Mouse (Mus musculus) kidney, embryonic 14.5 days (tissue): ENCODE measurements around the gene Cxcr3. TPM values are rescaled to one million over a fixed set of nuclear protein-coding genes. Genes with fewer than 3 reads are reported as not detected.

Source experiments
- ATAC-seq: fragments of 200-750 bp; cut with Nextera tagmentation; 2 replicates; pipeline ENCODE4 v1.8.0; 2017; ENCODE audit warnings: moderate number of reproducible peaks, mild to moderate bottlenecking, moderate TSS enrichment, moderate library complexity; ENCODE audit not compliant: low FRiP score, low TSS enrichment
- H3K27ac ChIP-seq: fragments of 300-500 bp; sonication (generic); 2 replicates; pipeline ENCODE4 v1.5.1; 2014; ENCODE audit warnings: low read depth, mild to moderate bottlenecking, low read length, moderate library complexity, mixed read lengths
- H3K27me3 ChIP-seq: fragments of 300-500 bp; sonication (generic); 2 replicates; pipeline ENCODE4 v1.6.1; 2014; ENCODE audit warnings: mild to moderate bottlenecking, low read length; ENCODE audit not compliant: control insufficient read depth, insufficient read depth
- H3K36me3 ChIP-seq: fragments of 300-500 bp; sonication (generic); 2 replicates; pipeline ENCODE4 v1.6.1; 2014; ENCODE audit warnings: low read length, mixed read lengths; ENCODE audit not compliant: control insufficient read depth, insufficient read depth
- H3K4me1 ChIP-seq: fragments of 300-500 bp; sonication (generic); 2 replicates; pipeline ENCODE4 v1.6.1; 2014; ENCODE audit warnings: low read length, mixed read lengths; ENCODE audit not compliant: control insufficient read depth, insufficient read depth
- H3K4me2 ChIP-seq: fragments of 300-500 bp; sonication (generic); replicated peaks from 2 replicates; pipeline ENCODE4 v1.6.1; 2014; ENCODE audit warnings: low read depth, mild to moderate bottlenecking, low read length
- H3K4me3 ChIP-seq: fragments of 300-500 bp; sonication (generic); 2 replicates; pipeline ENCODE4 v1.5.1; 2014; ENCODE audit warnings: mild to moderate bottlenecking, low read length
- H3K9ac ChIP-seq: fragments of 300-500 bp; sonication (generic); 2 replicates; pipeline ENCODE4 v1.6.1; 2014; ENCODE audit warnings: low read depth, mild to moderate bottlenecking, low read length, moderate library complexity
- H3K9me3 ChIP-seq: fragments of 300-500 bp; sonication (generic); 2 replicates; pipeline ENCODE4 v1.6.1; 2016; ENCODE audit warnings: low read length; ENCODE audit not compliant: control insufficient read depth
- WGBS: fragments of 180-500 bp; shearing (Covaris S2); extraction: QIAGEN DNeasy Blood & Tissue Kit; methylation state at CpG from one replicate; pipeline ENCODE4 v1.1.7; 2014; 5-methylcytosine and 5-hydroxymethylcytosine counted together
- polyA plus RNA-seq: library from polyadenylated mRNA; unstranded; fragments of >200 nt; fragmentation: Nextera tagmentation; extraction: Ambion mirVana; gene quantifications from 2 replicates; pipeline ENCODE4 v1.2.1, GENCODE M21; 2014

The Cxcr3 gene
- 0.39 TPM in 1 of 2 replicates, not detected in the other for polyA plus RNA-seq

DNA sequence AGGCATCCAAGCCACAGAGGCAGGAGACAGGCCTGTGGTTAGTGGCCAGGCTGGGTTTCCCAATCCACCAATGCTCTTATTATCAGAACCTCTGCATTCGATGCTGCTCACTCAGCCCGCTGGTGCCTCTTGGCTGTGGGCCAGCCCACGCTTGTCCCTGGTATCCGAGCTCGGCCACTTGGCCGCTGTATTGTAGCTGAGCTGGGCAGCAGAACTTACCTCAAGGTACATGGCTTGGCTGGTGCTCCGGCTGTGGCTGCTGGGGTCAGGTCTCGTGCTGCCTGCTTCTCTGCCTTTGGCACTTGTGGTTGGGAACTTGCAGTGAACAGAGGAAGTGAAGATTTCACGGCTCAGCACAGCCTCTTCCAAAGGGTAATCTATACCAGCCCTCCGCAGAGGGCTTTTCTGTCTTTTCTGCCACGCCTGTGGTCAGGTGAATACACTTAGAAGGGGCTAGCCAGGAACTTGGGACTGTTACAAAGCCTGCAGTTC is at the start of gene Cxcr3:
Gene Cxcr3, minus strand, starts transcription at position 442 of the 492 bp plus-strand sequence.
- Histone ChIP-seq H3K36me3 (no peaks in the 10 kb centered on the region), H3K27ac (no peak within 1 kb of the TSS), H3K27me3 (no peaks in the 10 kb centered on the region), H3K4me2 (no peak within 1 kb of the TSS), H3K9me3 (no peaks in the 10 kb centered on the region), H3K4me1 (no peaks in the 10 kb centered on the region), H3K4me3 (no peak within 1 kb of the TSS), H3K9ac (no peak within 1 kb of the TSS)
- WGBS: 76% methylated on average over 11 of the region's 11 CpGs
- ATAC-seq: no peak

DNA sequence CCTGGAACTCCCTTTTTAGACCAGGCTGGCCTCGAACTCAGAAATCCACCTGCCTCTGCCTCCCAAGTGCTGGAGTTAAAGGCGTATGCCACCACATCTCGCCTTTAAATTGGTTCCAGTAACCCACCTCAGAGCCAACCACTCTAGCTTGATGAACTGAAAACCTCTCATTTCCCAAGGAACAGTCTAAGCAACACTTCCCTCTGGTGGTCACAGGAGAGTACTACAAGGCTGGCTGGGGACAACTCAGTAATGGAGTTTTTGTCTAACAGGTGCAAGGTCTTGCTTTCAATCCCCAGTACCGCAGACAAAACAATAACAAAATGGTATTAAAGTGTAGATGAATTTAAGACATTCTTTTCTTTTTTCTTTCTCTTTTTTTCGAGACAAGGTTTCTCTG is 38.0 kb upstream of the Cxcr3 start:
- Histone ChIP-seq H3K27me3 (no peaks in the 10 kb centered on the region), H3K36me3 (no peaks in the 10 kb centered on the region), H3K4me2 (no peak overlapping the region), H3K27ac (no peak overlapping the region), H3K4me1 (no peaks in the 10 kb centered on the region), H3K9me3 (no peaks in the 10 kb centered on the region), H3K9ac (no peak overlapping the region), H3K4me3 (no peak overlapping the region)
- no peak for ATAC-seq
- 44% methylated on average over 5 of the region's 5 CpGs for WGBS

DNA sequence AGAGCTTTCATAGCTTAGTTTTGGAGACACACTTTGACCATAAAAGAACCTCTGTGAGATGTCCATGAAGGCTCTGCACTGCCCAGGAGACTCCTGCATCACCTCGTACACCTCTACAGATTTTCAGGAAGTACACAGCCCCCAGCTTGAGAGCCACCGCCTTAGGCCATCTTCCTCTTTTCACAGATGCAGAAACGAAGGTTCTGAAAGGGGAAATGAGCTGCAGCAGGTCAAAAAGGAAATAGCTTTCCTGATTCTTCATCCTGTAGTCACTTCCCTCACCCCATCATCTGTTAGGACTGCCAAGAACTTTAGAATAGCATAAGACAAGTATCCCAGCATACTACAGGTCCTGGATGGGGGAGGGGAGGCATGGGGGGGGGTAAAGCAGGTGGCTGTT is 36.2 kb upstream of the Cxcr3 start:
- no peaks in the 10 kb centered on the region for H3K9me3 ChIP-seq
- H3K36me3 ChIP-seq: no peaks in the 10 kb centered on the region
- H3K27me3 ChIP-seq: 0 out of 2 replicates have a peak, but pooled peaks cover 3% of the 10 kb centered on the region
- no peak overlapping the region for H3K4me3 ChIP-seq
- no peaks in the 10 kb centered on the region for H3K4me1 ChIP-seq
- no peak overlapping the region for H3K27ac ChIP-seq
- 62% methylated on average over 3 of the region's 3 CpGs for WGBS
- no peak overlapping the region for H3K9ac ChIP-seq
- ATAC-seq: no peak
- H3K4me2 ChIP-seq: no peak overlapping the region

DNA sequence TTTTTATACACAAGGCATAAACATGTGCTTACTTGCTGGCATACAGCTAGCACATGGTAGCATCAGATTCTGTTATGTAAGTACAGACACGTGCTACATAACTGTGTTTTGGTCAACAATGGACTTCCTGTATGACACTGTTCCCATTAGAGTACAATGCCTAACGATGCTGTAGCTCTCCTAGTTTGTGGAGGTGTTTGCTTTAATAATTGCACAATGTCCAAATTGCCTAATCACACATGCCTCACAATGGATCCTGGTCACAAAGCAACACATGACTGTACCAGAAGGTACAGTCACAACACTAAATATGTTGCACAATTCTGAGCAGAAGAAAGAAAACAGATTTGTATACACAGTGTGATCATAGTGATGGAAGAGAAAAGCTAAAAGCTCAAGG is 35.4 kb upstream of the Cxcr3 start:
- H3K4me1 ChIP-seq: no peaks in the 10 kb centered on the region
- H3K9me3 ChIP-seq: no peaks in the 10 kb centered on the region
- H3K4me3 ChIP-seq: no peak overlapping the region
- ATAC-seq: no peak
- H3K27me3 ChIP-seq: 0 out of 2 replicates have a peak, but pooled peaks cover 3% of the 10 kb centered on the region
- no peaks in the 10 kb centered on the region for H3K36me3 ChIP-seq
- no peak overlapping the region for H3K27ac ChIP-seq
- no peak overlapping the region for H3K9ac ChIP-seq
- no peak overlapping the region for H3K4me2 ChIP-seq
- 74% methylated on average over 2 of the region's 2 CpGs for WGBS

DNA sequence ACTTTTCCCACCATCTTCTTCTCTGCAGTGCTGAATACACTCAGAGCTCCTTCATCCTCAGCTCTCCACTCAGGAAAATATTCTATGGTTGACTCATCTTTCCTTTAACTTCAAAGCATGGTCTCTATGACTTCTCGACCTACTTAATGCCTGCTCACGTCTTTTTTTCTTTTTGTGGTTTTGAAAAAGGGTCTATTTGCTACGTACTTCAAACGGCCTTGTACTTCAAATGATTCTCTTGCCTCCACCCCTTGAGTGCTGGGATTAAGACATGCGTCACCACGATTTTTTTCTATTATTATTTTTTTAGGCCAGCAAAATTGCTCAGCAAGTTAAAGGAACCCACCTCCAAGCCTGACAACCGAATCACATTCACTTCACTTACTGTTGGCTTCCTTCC is 33.2 kb upstream of the Cxcr3 start:
- H3K27me3 ChIP-seq: 0 out of 2 replicates have a peak, but pooled peaks cover 3% of the 10 kb centered on the region
- H3K36me3 ChIP-seq: no peaks in the 10 kb centered on the region
- H3K27ac ChIP-seq: no peak overlapping the region
- no peak overlapping the region for H3K4me2 ChIP-seq
- ATAC-seq: no peak
- no peak overlapping the region for H3K4me3 ChIP-seq
- no peaks in the 10 kb centered on the region for H3K4me1 ChIP-seq
- 69% methylated on average over 7 of the region's 7 CpGs for WGBS
- H3K9me3 ChIP-seq: no peaks in the 10 kb centered on the region
- H3K9ac ChIP-seq: no peak overlapping the region

DNA sequence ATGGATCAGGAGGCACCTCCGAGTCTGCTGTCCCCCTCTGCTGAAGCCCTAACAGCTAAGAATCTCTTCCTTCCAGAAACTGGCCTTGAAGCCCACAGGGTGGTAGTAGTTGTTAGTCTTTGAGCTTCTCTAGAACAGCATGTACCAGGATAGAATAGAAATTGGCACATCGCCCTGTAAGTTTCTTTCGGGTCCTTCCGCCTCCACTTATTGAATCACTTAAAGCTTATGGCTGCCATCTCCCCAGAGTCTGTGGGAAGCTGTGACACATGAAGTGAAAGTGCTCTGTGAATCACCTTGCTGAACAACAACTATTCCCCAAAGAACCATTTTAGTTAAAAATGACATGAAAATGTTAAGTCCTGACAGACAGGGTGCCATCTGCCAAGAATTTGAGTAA is 31.0 kb upstream of the Cxcr3 start:
- no peak overlapping the region for H3K4me3 ChIP-seq
- no peak overlapping the region for H3K27ac ChIP-seq
- no peaks in the 10 kb centered on the region for H3K36me3 ChIP-seq
- no peak for ATAC-seq
- no peak overlapping the region for H3K9ac ChIP-seq
- H3K27me3 ChIP-seq: 0 out of 2 replicates have a peak, but pooled peaks cover 3% of the 10 kb centered on the region
- no peak overlapping the region for H3K4me2 ChIP-seq
- H3K4me1 ChIP-seq: no peaks in the 10 kb centered on the region
- WGBS: 82% methylated on average over 4 of the region's 4 CpGs
- H3K9me3 ChIP-seq: no peaks in the 10 kb centered on the region

DNA sequence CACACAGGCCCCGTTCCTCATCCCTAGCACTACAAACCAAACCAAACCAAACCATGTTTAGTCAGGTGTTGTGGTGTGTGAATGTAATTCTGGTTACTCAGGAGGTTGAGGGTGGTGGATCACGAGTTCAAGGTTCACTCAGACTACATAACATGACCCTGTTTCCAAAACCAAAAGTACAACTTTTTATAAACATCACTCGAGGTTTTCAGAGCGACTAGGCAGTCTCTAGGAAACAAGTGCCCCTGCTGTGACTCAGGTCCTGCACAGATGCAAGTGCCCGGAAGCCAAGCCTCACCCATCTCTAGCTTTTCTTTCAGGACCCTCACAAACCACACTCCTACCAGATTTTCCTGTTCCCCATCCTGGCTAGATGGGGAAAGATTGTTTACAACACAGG is 30.6 kb upstream of the Cxcr3 start:
- H3K4me3 ChIP-seq: no peak overlapping the region
- H3K27ac ChIP-seq: no peak overlapping the region
- ATAC-seq: no peak
- H3K4me1 ChIP-seq: no peaks in the 10 kb centered on the region
- H3K9ac ChIP-seq: no peak overlapping the region
- no peaks in the 10 kb centered on the region for H3K36me3 ChIP-seq
- H3K27me3 ChIP-seq: 0 out of 2 replicates have a peak, but pooled peaks cover 3% of the 10 kb centered on the region
- H3K9me3 ChIP-seq: no peaks in the 10 kb centered on the region
- no peak overlapping the region for H3K4me2 ChIP-seq
- 77% methylated on average over 5 of the region's 5 CpGs for WGBS

DNA sequence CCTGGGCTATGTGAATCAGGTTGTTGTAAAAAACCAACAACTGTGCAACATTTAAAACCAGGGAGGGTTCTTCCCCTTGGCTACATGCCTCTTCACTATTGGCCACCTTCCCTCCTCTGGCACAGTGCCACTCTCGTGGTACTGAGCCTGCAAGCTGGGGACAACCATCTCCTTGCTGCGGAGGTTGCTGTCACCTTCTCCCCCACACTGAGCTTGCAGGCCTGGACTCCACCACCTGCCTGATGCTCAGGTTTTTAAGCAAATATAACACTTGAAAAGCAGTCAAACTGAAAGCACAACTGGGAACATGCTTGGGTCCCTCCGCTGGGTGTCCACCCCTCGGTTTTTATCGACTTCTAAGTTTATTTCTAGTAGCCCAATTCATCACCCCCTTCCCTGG is 20.4 kb upstream of the Cxcr3 start:
- H3K27me3 ChIP-seq: no peaks in the 10 kb centered on the region
- H3K4me1 ChIP-seq: no peaks in the 10 kb centered on the region
- no peak overlapping the region for H3K4me3 ChIP-seq
- H3K4me2 ChIP-seq: no peak overlapping the region
- WGBS: 71% methylated on average over 5 of the region's 5 CpGs
- no peak overlapping the region for H3K9ac ChIP-seq
- no peak for ATAC-seq
- no peaks in the 10 kb centered on the region for H3K9me3 ChIP-seq
- no peak overlapping the region for H3K27ac ChIP-seq
- H3K36me3 ChIP-seq: no peaks in the 10 kb centered on the region

DNA sequence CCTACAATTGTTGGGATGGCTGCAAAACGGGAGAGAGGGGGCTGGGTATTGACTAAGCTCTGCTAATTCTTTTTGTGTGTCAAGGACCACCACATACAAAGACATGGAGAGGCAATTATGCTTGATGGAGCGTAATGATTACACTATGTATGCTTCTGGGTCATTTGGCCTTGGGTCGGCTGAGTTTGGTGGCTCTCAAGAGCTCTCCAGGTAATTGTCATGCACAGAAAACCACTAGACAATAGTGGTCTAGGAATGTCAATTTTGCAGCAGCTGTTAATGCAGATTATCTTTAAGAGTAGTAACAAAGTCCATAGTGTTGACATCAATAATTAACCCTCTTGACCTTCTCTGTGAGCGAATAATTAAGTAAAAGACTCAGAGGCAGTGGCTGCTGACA is 16.1 kb upstream of the Cxcr3 start:
- WGBS: 72% methylated on average over 4 of the region's 4 CpGs
- Histone ChIP-seq H3K4me1 (no peaks in the 10 kb centered on the region), H3K9ac (no peak overlapping the region), H3K4me2 (no peak overlapping the region), H3K27ac (no peak overlapping the region), H3K27me3 (no peaks in the 10 kb centered on the region), H3K4me3 (no peak overlapping the region), H3K9me3 (no peaks in the 10 kb centered on the region), H3K36me3 (no peaks in the 10 kb centered on the region)
- ATAC-seq: no peak
